Mouse (Mus musculus): ENCODE measurements around the gene Htr1a. TPM values are rescaled to one million over a fixed set of nuclear protein-coding genes. Genes with fewer than 3 reads are reported as not detected.

Gene Htr1a
- polyA plus RNA-seq, 1 experiment from 2014 or later, result 0.15 TPM

Other genes starting within 250 kb of the Htr1a start
- gene Rnf180, start 148.8 kb upstream of the Htr1a start, polyA plus RNA-seq (2016; fragmentation: Nextera tagmentation; extraction: Ambion mirVana), result 10.9 and 12.1 TPM in 2 replicates

Data from embryonic facial prominence, embryonic 12.5 days (tissue).